Mouse (Mus musculus): Measurements from ENCODE around the gene Nat8f6.
"Not testable (repeated sequence)": the region's sequence is repeated elsewhere in the genome, so short reads cannot be mapped to it uniquely, and the experiment has no call there.

DNA sequence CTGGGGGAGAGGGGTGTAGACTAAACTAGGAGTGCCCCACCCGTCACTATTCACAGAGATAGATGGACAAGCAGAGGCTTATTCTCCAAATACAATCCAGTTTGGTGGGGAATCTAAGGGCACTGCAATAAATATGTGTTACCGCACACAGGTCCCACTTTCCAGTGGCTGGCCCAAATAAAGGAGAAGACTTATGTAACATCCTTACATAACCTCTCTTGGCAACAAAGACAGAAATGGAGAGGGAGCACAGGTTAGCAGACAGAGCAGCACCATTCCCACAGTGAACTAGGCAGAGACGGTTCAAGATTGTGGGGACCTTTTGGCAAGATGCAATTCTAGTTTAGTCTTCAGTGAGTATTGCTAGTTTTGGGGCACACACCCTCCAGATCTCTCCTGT, 10.2 kb downstream of the Nat8f6 start:
- not testable (repeated sequence) for TF ChIP-seq CTCF (IDR thresholded peaks at IDR 0.05; ENCODE audit: borderline replicate concordance, extremely low read depth, insufficient read depth, insufficient read length); POLR2A (IDR thresholded peaks at IDR 0.05; ENCODE audit: borderline replicate concordance, extremely low read depth, insufficient read depth, insufficient read length, poor library complexity, severe bottlenecking)
